Mouse (Mus musculus): ENCODE measurements around the gene Map2k6. TPM values are rescaled to one million over a fixed set of nuclear protein-coding genes. Genes with fewer than 3 reads are reported as not detected.

The Map2k6 gene
- 14.7 TPM for polyA plus RNA-seq (2015; fragmentation: Illumina TruSeq; extraction: RNeasy Lipid Tissue Mini Kit (QIAGEN cat#74804); ENCODE audit: insufficient read depth, low replicate concordance)

GRCm38 (mm10) chr11:110398553-110399239 lies at the start of gene Map2k6:
Map2k6 (plus strand) TSS chr11:110399122.

Other genes with a start within 250 kb of the Map2k6 start
- gene Abca9, start 230.9 kb upstream of the Map2k6 start, polyA plus RNA-seq (2015; fragmentation: Illumina TruSeq; extraction: RNeasy Lipid Tissue Mini Kit (QIAGEN cat#74804); ENCODE audit: insufficient read depth, low replicate concordance), result 15.9 TPM
- 1.4 TPM for gene Abca6, start 147.3 kb upstream of the Map2k6 start, polyA plus RNA-seq (2015; fragmentation: Illumina TruSeq; extraction: RNeasy Lipid Tissue Mini Kit (QIAGEN cat#74804); ENCODE audit: insufficient read depth, low replicate concordance)
- gene Abca5, start 61.4 kb upstream of the Map2k6 start, polyA plus RNA-seq (2015; fragmentation: Illumina TruSeq; extraction: RNeasy Lipid Tissue Mini Kit (QIAGEN cat#74804); ENCODE audit: insufficient read depth, low replicate concordance), result 2.9 TPM